Mouse (Mus musculus): ENCODE measurements around the gene Cir1. TPM values are rescaled to one million over a fixed set of nuclear protein-coding genes. Genes with fewer than 3 reads are reported as not detected.

Cir1 gene
- polyA plus RNA-seq, 1 experiment from 2014 or later, result 18.2 TPM

DNA sequence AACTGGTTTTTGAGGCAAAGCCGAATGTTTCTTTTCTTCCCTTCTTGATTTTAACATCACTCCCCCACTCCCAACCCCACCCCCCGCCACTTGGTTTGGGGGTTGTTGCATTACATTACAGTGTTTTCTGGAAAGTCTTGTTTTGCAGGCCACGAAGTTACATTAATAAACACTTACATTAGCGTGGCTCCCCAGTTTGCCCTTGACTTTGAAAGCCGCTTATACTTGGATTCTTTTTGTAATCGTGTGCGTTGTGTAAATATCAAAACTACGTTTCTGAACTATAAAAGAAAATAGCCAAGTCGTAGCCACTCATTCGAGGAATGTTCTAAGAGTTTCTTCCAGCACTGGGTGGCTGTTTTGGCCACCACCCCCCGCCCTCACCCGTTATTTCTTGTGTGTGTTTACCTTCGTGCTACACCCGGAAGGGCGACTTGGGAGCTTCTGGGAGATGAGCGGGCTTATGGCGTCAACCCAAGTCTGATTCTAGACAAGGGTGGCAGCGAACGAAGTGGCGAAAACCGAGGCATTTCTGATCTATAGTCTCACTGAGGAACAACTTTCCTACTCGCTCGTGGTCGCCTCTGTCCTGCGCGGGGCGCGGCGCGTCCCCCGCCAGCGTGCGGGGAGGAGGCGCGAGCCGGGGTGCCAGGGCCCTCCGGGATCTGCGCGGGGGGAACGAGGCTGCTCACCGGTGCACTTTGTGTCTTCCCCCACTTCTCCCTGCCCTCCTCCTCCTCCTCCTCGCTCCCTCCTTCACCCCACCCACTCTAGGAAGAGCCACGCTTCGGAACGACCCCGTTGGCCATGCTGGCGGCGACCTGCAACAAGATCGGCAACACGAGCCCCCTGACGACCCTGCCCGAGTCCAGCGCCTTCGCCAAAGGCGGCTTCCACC, 39.9 kb downstream of the Cir1 start:
- Histone ChIP-seq H3K27me3 (ENCODE audit: control insufficient read depth, insufficient read depth, low read length) (peaks cover 78% of the 10 kb centered on the region), H3K4me1 (replicated peaks; ENCODE audit: control insufficient read depth, insufficient read depth, low read length) (peaks cover 37% of the 10 kb centered on the region)

DNA sequence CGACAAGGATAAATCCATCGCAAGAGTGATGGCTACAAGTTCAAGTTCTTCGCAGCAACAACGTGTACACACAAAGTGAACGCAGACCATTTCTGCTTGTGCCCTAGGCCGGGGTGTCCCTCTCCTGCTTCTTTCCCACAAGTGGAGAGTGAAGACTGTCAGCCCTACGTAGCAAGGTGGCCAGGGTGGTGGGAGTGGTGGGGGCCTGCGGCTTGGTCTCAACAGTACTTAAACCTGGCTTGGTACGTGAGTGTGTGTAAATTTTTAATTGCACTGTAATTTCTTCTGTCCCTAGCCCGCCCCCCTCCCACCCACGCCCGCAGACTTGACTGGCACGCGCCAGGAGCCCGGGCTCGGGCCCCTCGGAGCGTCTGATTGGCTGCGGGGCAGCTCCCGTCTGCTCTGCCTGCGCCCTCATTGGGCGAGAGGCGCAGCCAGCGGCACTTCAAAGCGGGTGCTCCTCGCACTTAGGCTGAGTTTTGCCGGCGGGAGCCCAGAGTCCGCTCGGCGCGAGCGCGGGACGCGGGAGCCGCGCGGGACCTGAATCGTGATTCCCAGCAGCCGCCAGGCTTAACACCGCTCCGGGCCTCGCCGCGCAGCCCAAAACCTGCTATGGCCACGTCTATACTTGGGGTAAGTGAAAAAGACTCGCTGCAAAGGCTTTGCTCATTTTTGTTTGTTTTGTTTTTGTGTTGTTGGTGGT, 40.9 kb downstream of the Cir1 start, which contains the start of gene Sp9:
Gene Sp9 (plus strand): TSS at position 467 of the 703 bp plus-strand sequence.
- peaks cover 78% of the 10 kb centered on the region for H3K27me3 ChIP-seq (ENCODE audit: control insufficient read depth, insufficient read depth, low read length)
- peak within 1 kb of the TSS; percentile 48 for H3K9ac ChIP-seq (ENCODE audit: low read length)
- no peaks in the 10 kb centered on the region for H3K36me3 ChIP-seq (ENCODE audit: control insufficient read depth, insufficient read depth, low read length)
- peak within 1 kb of the TSS; percentile 53; the same call in 1 of the 2 replicates for H3K4me2 ChIP-seq (ENCODE audit: low read depth, low read length, severe bottlenecking)
- no peaks in the 10 kb centered on the region for H3K9me3 ChIP-seq (ENCODE audit: control insufficient read depth, low read length)
- under 1% methylated on average over 48 of the region's 48 CpGs for WGBS
- DNase-seq (ENCODE audit: low spot score) (peak; percentile 91), ATAC-seq (replicated peaks; ENCODE audit: low FRiP score) (peak; percentile 92)
- peak within 1 kb of the TSS; percentile 40 for H3K4me3 ChIP-seq (ENCODE audit: low read depth, low read length)
- peaks cover 33% of the 10 kb centered on the region for H3K4me1 ChIP-seq (replicated peaks; ENCODE audit: control insufficient read depth, insufficient read depth, low read length)
- 0 out of 2 replicates have a peak within 1 kb of the TSS, but pooled peaks have one; percentile 41 for H3K27ac ChIP-seq (ENCODE audit: low read depth, low read length)

More for the DNA sequence above, 39.9 kb downstream of the Cir1 start:
- Histone ChIP-seq H3K9me3 (ENCODE audit: control insufficient read depth, low read length) (no peaks in the 10 kb centered on the region), H3K27ac (ENCODE audit: low read depth, low read length) (peak overlapping the region; percentile 41; the same call in 1 of the 2 replicates), H3K36me3 (ENCODE audit: control insufficient read depth, insufficient read depth, low read length) (no peaks in the 10 kb centered on the region), H3K4me2 (ENCODE audit: low read depth, low read length, severe bottlenecking) (peak overlapping the region; percentile 53), H3K4me3 (ENCODE audit: low read depth, low read length) (peak overlapping the region; percentile 40), H3K9ac (ENCODE audit: low read length) (peak overlapping the region; percentile 48)
- DNase-seq (ENCODE audit: low spot score) (peak; percentile 61), ATAC-seq (replicated peaks; ENCODE audit: low FRiP score) (no peak)
- under 1% methylated on average over 50 of the region's 55 CpGs for WGBS

DNA sequence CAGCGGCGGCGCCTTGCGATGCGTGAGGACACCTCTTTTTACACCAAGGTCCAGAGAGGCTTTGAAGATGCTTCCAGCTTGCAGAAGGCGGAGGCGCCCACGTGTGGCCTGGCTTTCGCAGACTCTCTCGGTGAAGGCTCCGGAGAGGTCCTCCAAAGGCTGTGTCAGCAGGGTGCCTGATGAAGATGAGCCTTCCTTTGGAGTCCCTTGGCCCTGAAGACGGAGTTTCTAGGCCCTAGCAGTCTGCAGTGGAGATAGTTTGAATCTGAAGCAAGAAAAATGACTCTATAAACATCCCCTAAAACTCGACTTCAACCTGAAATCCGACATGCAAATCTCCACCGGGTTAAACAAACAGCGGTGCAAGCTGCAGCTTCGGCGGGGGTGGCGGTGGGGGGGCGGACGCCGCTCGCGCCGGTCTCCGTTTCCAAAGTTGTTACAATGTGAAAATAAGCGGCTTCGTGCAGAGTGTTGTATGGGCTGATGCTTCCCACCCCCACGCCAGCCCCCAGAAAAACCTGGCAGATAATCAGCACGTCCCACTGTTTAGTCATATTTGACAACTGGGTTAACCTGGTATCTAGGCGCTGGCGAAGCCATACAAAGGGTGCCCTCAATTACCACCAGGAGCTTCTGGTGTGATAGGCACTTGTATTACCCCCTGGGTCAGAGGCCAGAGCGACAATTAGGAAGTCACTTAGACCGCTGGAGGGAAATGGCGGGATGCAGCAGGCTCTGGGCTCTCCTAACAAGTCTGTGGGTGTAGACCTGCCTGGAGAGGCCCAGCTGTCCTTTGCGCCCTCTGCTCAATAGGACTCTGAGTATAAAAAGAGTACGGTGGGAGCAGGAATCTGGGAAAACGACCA, 41.7 kb downstream of the Cir1 start:
- Histone ChIP-seq H3K9me3 (ENCODE audit: control insufficient read depth, low read length) (no peaks in the 10 kb centered on the region), H3K4me3 (ENCODE audit: low read depth, low read length) (peak overlapping the region; percentile 40; the same call in 1 of the 2 replicates), H3K4me2 (ENCODE audit: low read depth, low read length, severe bottlenecking) (peak overlapping the region; percentile 26; the same call in 1 of the 2 replicates), H3K4me1 (replicated peaks; ENCODE audit: control insufficient read depth, insufficient read depth, low read length) (peaks cover 33% of the 10 kb centered on the region), H3K36me3 (ENCODE audit: control insufficient read depth, insufficient read depth, low read length) (no peaks in the 10 kb centered on the region), H3K27ac (ENCODE audit: low read depth, low read length) (no peak overlapping the region), H3K9ac (ENCODE audit: low read length) (no peak overlapping the region), H3K27me3 (ENCODE audit: control insufficient read depth, insufficient read depth, low read length) (peaks cover 78% of the 10 kb centered on the region)
- no peak for ATAC-seq (replicated peaks; ENCODE audit: low FRiP score)
- WGBS, result under 1% methylated on average over 38 of the region's 38 CpGs
- peak; percentile 71 for DNase-seq (ENCODE audit: low spot score)

DNA sequence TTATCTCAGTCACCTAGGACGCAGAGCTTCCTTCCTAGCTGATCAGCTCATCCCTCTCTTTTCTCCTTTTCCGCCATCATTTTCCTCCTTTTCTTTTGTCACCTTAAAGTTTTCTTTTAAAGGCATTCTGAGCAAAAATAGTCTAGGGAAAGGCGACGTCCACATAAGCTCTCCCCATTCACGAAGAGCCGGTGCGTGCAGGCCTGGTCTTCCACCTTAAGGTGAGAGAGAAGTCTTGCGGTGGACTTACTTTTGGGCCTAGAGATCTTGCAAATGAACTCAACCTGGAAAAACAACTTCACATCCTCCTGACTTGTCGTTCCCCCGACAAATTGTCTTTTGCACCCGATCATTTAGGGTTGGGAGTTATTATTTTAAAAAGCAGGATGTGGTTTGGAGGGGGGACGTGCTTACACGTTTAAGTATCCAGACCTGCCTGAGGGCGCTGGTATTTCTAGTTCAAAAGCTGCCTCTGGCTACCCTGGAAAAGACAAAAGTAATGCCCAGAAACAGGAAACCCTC, 42.4 kb downstream of the Cir1 start:
- ATAC-seq (replicated peaks; ENCODE audit: low FRiP score) (no peak), DNase-seq (ENCODE audit: low spot score) (no peak)
- H3K36me3 ChIP-seq (ENCODE audit: control insufficient read depth, insufficient read depth, low read length), result no peaks in the 10 kb centered on the region
- H3K4me2 ChIP-seq (ENCODE audit: low read depth, low read length, severe bottlenecking), result peak overlapping the region; percentile 26; the same call in 1 of the 2 replicates
- peaks cover 33% of the 10 kb centered on the region for H3K4me1 ChIP-seq (replicated peaks; ENCODE audit: control insufficient read depth, insufficient read depth, low read length)
- H3K27ac ChIP-seq (ENCODE audit: low read depth, low read length), result no peak overlapping the region
- under 1% methylated on average over 14 of the region's 14 CpGs for WGBS
- H3K4me3 ChIP-seq (ENCODE audit: low read depth, low read length), result no peak overlapping the region; the same call in 1 of the 2 replicates
- no peaks in the 10 kb centered on the region for H3K9me3 ChIP-seq (ENCODE audit: control insufficient read depth, low read length)
- H3K27me3 ChIP-seq (ENCODE audit: control insufficient read depth, insufficient read depth, low read length), result peaks cover 83% of the 10 kb centered on the region
- H3K9ac ChIP-seq (ENCODE audit: low read length), result no peak overlapping the region

DNA sequence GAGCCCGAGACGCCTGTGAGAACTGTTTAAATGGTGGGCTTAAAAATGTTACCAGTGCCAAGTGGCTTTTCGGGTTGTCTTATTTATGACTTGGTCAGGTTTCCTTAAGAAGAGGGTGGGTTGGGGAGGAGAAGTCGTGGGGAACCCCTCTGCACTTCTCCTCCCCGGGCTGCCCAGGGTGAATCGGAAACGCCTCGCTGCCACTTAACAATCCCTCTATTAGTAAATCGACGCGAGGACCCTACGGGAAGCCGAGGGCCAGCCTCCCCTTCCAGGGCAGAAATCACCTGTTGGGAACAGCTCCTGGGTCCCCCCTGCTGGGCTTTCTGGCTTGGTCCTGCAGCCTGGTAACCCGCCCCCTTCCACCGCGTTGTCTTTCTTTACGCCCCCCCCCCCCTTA, 42.8 kb downstream of the Cir1 start:
- no peak overlapping the region for H3K4me2 ChIP-seq (ENCODE audit: low read depth, low read length, severe bottlenecking)
- H3K27me3 ChIP-seq (ENCODE audit: control insufficient read depth, insufficient read depth, low read length), result peaks cover 84% of the 10 kb centered on the region
- no peak overlapping the region for H3K4me3 ChIP-seq (ENCODE audit: low read depth, low read length)
- peaks cover 33% of the 10 kb centered on the region for H3K4me1 ChIP-seq (replicated peaks; ENCODE audit: control insufficient read depth, insufficient read depth, low read length)
- H3K9me3 ChIP-seq (ENCODE audit: control insufficient read depth, low read length), result no peaks in the 10 kb centered on the region
- no peak for ATAC-seq (replicated peaks; ENCODE audit: low FRiP score)
- no peak overlapping the region for H3K27ac ChIP-seq (ENCODE audit: low read depth, low read length)
- peak; percentile 60 for DNase-seq (ENCODE audit: low spot score)
- no peak overlapping the region for H3K9ac ChIP-seq (ENCODE audit: low read length)
- WGBS, result 0% methylated on average over 15 of the region's 17 CpGs
- H3K36me3 ChIP-seq (ENCODE audit: control insufficient read depth, insufficient read depth, low read length), result no peaks in the 10 kb centered on the region

DNA sequence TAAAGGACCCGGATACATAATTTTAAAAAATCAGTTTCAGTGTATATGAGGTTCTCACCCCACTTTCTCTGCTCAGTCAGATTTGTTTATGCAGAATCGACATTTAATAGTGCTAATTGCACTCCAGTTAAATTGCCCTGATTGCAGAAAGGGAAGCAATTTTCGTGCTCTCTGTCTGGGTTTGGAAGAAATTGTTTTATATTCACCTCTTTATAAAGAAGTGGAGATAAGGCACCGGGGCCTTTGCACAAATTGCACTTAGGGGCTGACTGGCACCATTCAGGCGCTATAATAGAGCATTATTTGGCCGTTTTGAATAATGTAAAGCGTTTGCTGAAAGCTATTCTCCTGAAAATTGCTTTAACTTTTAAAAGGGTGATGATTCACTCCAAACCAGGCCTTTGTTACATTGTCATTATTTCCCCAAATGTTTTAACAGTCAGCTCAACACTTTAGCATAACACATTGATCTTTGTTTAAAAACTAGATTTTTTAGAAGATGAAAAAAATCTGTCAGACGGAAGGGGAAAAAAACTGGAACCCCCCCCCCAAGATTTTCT, 43.6 kb downstream of the Cir1 start:
- H3K9ac ChIP-seq (ENCODE audit: low read length), result no peak overlapping the region
- H3K27ac ChIP-seq (ENCODE audit: low read depth, low read length), result no peak overlapping the region
- ATAC-seq (replicated peaks; ENCODE audit: low FRiP score) (no peak), DNase-seq (ENCODE audit: low spot score) (no peak)
- no peak overlapping the region for H3K4me3 ChIP-seq (ENCODE audit: low read depth, low read length)
- peaks cover 84% of the 10 kb centered on the region for H3K27me3 ChIP-seq (ENCODE audit: control insufficient read depth, insufficient read depth, low read length)
- no peaks in the 10 kb centered on the region for H3K9me3 ChIP-seq (ENCODE audit: control insufficient read depth, low read length)
- H3K4me1 ChIP-seq (replicated peaks; ENCODE audit: control insufficient read depth, insufficient read depth, low read length), result peaks cover 33% of the 10 kb centered on the region
- WGBS, result 4% methylated on average over 8 of the region's 8 CpGs
- H3K4me2 ChIP-seq (ENCODE audit: low read depth, low read length, severe bottlenecking), result no peak overlapping the region
- H3K36me3 ChIP-seq (ENCODE audit: control insufficient read depth, insufficient read depth, low read length), result no peaks in the 10 kb centered on the region

DNA sequence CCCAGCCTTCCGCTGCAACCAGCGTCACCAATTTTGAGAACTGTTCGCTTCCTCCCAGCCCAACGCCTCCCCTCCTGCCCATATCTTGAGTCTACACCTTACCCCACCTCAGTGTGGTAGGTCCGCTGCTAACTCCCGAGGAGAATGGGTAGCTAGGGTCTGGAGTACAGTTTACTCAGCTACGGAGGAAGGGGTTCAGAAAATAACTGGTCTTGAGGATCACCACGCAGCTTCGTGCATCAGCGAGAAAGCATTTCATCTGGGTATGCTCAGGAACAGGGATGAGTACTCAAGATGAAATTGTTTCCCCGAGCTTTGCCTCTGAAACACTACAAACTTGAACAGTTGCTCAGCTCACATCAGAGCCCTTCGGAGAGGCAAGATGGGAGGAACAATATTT, 44.2 kb downstream of the Cir1 start:
- Histone ChIP-seq H3K4me2 (ENCODE audit: low read depth, low read length, severe bottlenecking) (no peak overlapping the region), H3K36me3 (ENCODE audit: control insufficient read depth, insufficient read depth, low read length) (no peaks in the 10 kb centered on the region), H3K9me3 (ENCODE audit: control insufficient read depth, low read length) (no peaks in the 10 kb centered on the region), H3K27me3 (ENCODE audit: control insufficient read depth, insufficient read depth, low read length) (peaks cover 84% of the 10 kb centered on the region), H3K4me3 (ENCODE audit: low read depth, low read length) (no peak overlapping the region), H3K9ac (ENCODE audit: low read length) (no peak overlapping the region), H3K4me1 (replicated peaks; ENCODE audit: control insufficient read depth, insufficient read depth, low read length) (peaks cover 30% of the 10 kb centered on the region), H3K27ac (ENCODE audit: low read depth, low read length) (no peak overlapping the region)
- peak; percentile 58 for DNase-seq (ENCODE audit: low spot score)
- ATAC-seq (replicated peaks; ENCODE audit: low FRiP score), result no peak
- WGBS, result 2% methylated on average over 12 of the region's 12 CpGs
